Mouse (Mus musculus): ENCODE measurements around the gene Lars2. TPM values are rescaled to one million over a fixed set of nuclear protein-coding genes. Genes with fewer than 3 reads are reported as not detected.
A peak's percentile ranks its signal among the peaks of the same experiment; 100 is the strongest.
"Not testable (repeated sequence)": the region's sequence is repeated elsewhere in the genome, so short reads cannot be mapped to it uniquely, and the experiment has no call there.

The Lars2 gene
- 100 to 1,000 TPM in 1 of 4 experiments, 10 to 100 TPM in 3; 34.5 to 140 (median 60.6) TPM for total RNA-seq (2022)

- DNase-seq (ENCODE audit: low spot score) = peak; percentile 93
These were observed at the start of gene Lars2 for GRCm38 (mm10) chr9:123366708-123367385. TSS of gene Lars2 (plus strand) at chr9:123366927.

- no peak for DNase-seq (ENCODE audit: low spot score)
These were observed 40.6 kb upstream of the Lars2 start for GRCm38 (mm10) chr9:123326106-123326505.

- DNase-seq (ENCODE audit: low spot score) = no peak
These were observed 38.4 kb upstream of the Lars2 start for GRCm38 (mm10) chr9:123328336-123328735.

GRCm38 (mm10) chr9:123329831-123330230 is 36.9 kb upstream of the Lars2 start:
- no peak for DNase-seq (ENCODE audit: low spot score)

- not testable (repeated sequence) for DNase-seq (ENCODE audit: low spot score)
These were observed 36.5 kb upstream of the Lars2 start for GRCm38 (mm10) chr9:123330271-123330670.

- DNase-seq (ENCODE audit: low spot score) = no peak
These were observed 33.2 kb upstream of the Lars2 start for GRCm38 (mm10) chr9:123333479-123333878.

- DNase-seq (ENCODE audit: low spot score) = no peak
These were observed 31.6 kb upstream of the Lars2 start for GRCm38 (mm10) chr9:123335044-123335670.

- no peak for DNase-seq (ENCODE audit: low spot score)
These were observed 27.0 kb upstream of the Lars2 start for GRCm38 (mm10) chr9:123339651-123340144.

GRCm38 (mm10) chr9:123341256-123341655 is 25.5 kb upstream of the Lars2 start:
- no peak for DNase-seq (ENCODE audit: low spot score)

- DNase-seq (ENCODE audit: low spot score) = no peak
These were observed 23.7 kb upstream of the Lars2 start for GRCm38 (mm10) chr9:123343069-123343468.

GRCm38 (mm10) chr9:123349286-123349685 is 17.4 kb upstream of the Lars2 start:
- DNase-seq (ENCODE audit: low spot score) = not testable (repeated sequence)

- DNase-seq (ENCODE audit: low spot score) = no peak
These were observed 6.7 kb upstream of the Lars2 start for GRCm38 (mm10) chr9:123359981-123360380.

GRCm38 (mm10) chr9:123365353-123365752 is 1.4 kb upstream of the Lars2 start:
- no peak for DNase-seq (ENCODE audit: low spot score)

GRCm38 (mm10) chr9:123365942-123366707 is 602 bp upstream of the Lars2 start:
- no peak for DNase-seq (ENCODE audit: low spot score)

- DNase-seq (ENCODE audit: low spot score) = no peak
These were observed 909 bp downstream of the Lars2 start for GRCm38 (mm10) chr9:123367636-123368035.

GRCm38 (mm10) chr9:123382399-123382798 is 15.7 kb downstream of the Lars2 start:
- no peak for DNase-seq (ENCODE audit: low spot score)

- no peak for DNase-seq (ENCODE audit: low spot score)
These were observed 18.0 kb downstream of the Lars2 start for GRCm38 (mm10) chr9:123384696-123385095.

GRCm38 (mm10) chr9:123385352-123386198 is 18.8 kb downstream of the Lars2 start:
- no peak for DNase-seq (ENCODE audit: low spot score)

- DNase-seq (ENCODE audit: low spot score) = no peak
These were observed 19.6 kb downstream of the Lars2 start for GRCm38 (mm10) chr9:123386347-123386746.

- not testable (repeated sequence) for DNase-seq (ENCODE audit: low spot score)
These were observed 21.6 kb downstream of the Lars2 start for GRCm38 (mm10) chr9:123388087-123389007.
